Mouse (Mus musculus): ENCODE results near the gene Abcc12.

Abcc12 gene

DNA sequence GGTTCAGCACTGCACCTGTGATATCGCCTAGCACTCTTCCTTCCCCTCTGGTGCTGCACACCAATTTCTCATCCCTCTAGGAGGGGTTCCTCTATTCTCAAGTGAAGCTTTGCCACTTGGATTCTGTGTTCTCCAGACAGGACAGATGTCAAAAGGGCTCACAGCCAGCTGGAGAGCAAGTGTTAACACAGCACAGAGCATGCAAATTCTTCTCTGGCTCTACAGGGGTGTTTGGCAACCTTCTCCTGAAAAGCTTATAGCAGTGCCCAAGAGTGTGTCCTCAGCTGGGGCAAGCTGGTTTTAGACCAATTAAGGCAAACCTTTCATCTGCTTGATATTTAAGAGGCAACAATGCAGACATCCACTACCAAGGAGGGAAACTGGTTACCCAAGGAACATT is 66.3 kb downstream of the Abcc12 start:
- in situ Hi-C loops (cut with MseI, MboI), result no loop called here

DNA sequence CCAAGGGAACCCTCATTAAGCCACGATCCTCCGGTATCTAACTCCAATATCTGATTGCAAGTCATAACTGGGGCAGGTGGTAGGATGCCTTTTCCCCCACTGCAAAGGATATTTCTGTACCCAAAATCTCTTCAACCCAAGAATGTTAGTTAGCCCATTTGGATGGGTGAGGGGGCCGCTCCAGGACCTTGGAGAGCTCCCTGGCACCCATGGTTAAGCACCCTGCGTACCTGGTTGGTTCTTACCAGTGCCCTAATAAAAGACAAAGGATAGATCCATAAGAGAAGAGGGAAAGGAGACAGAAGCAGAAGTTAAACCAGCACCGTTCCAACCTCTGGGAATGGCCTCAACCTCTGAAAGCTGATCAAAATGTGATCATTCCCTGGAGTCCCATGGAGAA is 67.6 kb downstream of the Abcc12 start:
- in situ Hi-C loops (cut with MseI, MboI), result no loop called here

DNA sequence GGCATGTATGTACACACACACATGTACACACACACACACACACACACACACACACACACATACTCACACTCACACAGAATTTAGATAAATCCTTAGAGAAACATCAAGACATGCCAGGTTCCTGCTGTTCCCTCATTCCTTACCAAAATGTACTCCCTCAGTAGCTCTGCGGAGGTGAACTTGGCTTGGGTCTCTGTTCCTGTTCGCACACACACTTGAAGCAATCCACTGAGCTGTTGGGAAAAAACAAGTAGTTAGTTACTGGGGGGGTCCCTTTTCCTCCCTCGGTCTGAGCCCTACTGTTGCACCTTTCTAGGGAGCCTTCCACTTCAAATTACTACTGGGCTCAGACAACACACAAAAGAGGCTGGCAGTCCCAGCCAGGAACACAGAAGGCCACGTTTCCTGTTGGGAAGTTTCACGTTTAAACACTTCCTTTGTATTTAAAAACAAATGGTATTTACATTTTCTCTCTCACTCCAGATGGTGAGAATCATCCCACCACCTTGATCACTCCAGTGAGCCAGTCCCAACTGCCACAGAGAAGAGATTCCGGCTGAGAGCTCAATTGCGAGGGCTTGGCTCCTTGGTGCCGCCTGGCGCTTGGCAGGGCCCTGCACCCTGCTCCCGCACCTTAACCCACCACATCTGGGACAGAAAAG is 68.2 kb downstream of the Abcc12 start:
- in situ Hi-C loops (cut with MseI, MboI), result no loop called here

DNA sequence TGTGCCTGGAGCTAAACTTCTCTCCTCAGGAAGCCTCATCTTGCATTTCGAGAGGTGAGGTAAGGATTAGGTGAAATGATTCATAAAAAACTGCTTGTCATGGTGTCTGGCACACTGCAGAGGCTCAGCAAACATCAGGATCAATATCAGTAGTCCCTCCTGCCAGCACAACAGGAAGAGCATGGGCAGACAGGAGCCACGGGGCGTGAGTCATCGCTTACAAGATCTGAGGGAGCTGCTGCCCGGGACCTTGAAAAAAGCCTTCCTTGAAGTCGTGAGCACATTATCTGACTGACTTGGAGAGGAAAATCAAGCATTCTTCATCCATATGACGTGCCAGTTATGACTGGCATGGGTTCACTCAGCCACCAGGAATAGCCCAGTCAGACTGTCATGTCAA is 79.1 kb downstream of the Abcc12 start:
- in situ Hi-C loops (cut with MseI, MboI), result no loop called here

DNA sequence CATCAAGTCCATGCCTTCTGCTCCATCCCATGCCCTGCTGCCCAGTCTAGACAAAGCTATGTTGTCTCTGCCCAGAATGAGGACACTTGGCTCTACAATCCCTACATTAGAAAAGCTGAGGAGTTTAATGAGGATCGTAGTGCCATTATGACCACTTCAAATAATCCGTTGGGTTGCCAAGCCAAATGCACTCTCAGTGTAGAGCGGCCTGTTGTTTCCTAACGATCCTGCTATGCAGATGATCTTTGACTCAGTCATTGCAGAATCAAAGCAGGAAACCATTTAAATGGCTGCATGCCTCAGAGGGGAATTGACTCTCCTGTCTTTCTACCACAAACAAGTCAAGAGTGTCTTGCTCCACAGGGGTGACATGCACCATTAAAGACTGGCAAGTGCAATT is 85.4 kb downstream of the Abcc12 start:
- in situ Hi-C loops (cut with MseI, MboI), result no loop called here

DNA sequence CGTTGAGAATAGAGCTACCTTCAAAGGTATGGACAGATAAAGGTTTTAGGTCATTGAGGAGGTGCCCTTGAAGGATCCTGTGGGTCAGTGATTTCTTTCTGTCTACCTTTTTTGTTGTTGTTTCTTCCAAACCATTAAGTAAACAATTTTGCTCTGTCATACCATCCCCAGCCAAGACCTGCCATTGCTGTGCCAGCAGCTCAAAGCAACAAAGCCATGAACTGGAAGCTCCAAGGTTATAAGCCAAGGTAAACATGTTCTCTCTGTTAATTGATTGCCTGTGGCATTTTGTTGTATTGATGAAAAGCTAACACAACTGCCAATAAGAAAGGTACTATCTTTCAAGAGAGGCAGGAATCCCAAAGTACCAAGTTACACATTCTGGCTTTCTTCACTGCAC is 86.6 kb downstream of the Abcc12 start:
- in situ Hi-C loops (cut with MseI, MboI), result no loop called here

DNA sequence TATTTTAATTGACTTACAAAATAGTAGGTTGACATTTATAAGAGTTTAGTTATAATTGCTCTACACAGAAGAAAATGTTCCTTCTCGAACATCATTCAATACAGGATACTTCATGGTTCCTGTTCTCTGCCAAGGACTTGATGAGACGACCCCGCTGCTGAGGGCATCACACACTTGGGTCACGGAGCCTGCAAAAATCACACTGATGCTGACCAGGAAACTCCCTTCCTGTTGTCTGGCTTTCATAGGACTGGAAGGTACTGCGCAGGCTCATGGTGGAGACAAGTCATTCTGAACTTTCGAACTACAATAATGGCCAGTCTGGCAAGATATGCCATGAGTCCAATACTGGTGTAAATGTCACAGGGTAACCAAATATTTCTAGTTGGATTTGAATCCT is 95.1 kb downstream of the Abcc12 start:
- in situ Hi-C loops (cut with MseI, MboI), result no loop called here

DNA sequence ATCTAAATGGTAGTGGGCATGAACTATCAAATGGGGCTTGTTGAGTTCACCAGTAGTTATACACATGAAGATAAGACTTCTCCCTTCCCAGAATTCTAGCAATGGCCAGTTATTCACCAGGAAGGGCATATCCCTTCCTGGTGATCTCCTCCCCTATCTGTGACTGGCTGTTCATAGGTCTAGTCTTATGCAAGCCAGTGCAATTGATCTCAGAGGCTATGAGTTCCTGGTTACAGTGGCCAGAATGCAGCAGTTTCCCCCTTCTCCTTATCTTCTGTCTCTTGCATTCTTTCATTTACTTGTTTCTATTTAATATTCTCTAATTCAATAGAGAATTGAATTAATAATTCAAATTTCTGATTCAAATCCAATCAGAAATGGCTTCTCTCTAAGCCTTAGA is 96.2 kb downstream of the Abcc12 start:
- in situ Hi-C loops (cut with MseI, MboI), result no loop called here

DNA sequence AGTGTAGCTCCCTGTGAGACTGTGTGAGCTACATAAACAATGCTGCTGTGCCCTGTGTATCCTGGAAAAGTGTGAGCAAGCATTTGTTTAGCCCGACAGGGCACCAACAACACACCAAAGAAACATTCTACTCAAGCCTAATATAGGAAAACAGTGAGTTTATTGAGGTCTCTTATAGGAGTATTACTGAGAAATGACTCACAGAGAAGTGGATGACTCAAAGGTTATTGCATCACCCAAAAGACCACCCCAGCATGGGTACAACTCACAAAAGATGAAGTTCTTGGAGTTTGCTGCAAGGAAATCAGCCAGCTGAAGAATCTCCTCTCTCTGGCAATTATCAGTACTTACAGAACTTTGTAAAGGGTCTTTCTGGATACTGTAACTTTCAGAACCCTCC is 98.4 kb downstream of the Abcc12 start:
- in situ Hi-C loops (cut with MseI, MboI), result no loop called here

DNA sequence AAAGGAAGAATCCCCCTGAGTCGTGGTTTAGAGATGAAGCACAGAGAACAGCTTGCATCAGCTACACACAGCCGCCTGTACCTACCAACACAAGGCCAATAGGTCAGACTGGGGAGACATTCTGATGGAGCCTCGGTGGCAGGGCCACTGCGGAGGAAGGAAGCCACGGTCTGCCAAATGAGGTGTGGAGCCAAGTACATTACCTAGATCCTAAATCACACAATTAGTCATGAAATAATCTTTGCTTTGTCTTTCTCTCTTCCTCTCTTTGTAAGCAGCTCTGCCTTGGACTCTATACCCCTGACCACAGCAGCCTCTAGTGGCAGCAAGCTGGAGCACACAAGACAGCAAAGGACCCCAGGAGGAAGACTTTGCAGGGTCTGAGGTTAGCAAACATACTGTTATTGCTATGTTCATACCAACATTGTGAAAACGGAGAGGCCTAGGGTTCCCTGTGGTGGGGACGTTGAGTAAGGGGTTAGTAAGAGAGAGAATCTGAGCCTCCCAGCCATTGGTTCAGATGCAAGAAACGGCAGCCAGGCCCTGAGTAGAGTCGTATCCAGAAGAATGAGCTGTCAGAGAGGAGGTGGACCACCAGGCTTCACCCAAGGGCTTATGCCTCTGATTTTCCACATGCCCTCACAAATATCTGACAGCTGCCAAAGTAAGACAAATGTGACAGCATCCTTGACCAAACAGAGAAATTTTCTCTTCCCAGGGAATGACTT is 104.6 kb downstream of the Abcc12 start:
- in situ Hi-C loops (cut with MseI, MboI), result no loop called here

DNA sequence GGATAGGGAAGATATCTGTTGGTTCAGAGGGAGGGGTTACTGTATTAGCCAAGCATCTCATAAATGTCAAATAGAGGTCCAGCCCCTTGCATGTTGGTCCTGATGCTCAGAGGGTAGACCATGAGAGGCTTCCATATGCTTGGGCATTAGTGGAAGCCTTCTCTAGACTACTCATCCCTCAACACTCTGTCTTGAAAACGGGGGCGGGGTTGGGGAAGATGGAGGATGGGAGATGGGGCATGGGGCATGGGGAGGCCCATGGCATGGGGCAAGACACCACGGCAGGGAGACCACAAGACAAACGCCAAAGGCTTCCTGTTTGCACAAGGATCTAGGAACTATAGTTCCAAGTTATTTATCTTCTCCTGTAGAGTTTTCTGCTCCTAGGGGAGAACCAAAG is 106.0 kb downstream of the Abcc12 start:
- in situ Hi-C loops (cut with MseI, MboI), result no loop called here

DNA sequence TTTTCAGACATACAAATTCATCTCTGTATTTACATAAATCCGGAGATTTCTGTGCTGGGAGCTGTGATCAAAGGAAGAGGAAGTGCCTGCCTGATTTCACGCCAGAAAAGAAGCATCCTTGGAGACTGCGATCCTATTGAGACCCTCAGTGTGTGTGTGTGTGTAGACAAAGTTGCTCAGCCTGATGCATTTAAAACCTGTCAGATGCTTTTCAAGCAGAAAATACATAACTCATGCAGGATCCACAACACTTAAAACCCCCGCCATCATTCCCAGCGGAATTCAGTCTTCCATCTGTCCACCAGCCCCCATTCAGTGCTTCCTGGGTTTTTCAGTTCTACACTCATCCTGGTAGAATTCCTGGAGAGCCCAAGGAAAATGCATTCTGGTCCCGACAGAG is 107.4 kb downstream of the Abcc12 start:
- in situ Hi-C loops (cut with MseI, MboI), result no loop called here

DNA sequence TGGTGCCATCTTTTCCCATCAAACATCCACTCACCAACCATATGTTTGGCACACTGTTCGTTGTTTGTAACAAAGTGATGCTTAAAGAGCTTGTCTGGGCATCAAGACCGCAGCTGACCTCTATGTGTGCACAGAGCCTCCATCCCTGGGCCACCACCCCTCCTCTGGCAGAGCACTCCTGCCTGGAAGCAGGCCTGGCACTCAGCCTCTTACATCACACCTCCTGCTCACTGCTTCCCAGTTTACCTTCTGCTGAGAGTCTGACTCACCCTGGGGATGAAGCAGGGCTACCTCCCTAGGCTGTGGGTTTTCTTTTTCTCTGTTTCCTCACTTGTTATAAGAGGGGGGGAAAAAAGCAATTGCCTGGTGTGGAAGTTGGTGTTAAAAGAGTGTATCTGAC is 109.8 kb downstream of the Abcc12 start:
- in situ Hi-C loops (cut with MseI, MboI), result no loop called here

DNA sequence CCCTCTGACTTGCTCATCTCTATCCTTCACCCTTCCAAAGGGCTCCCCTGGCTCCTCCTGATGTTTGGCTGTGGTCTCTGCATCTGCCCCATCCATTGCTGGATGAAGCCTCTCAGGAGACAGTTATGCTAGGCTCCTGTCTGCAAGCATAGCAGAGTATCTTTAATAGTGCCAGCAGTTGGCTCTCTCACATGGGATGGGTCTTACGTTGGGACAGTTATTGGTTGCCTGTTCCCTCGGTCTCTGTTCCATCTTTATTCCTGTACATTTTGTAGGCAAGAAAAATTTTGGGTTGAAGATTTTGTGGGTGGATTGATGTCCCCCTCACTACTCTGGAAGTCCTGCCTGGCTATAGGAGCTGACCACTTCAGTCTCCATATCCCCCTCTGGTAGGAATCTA is 117.3 kb downstream of the Abcc12 start:
- in situ Hi-C loops (cut with MseI, MboI), result no loop called here

DNA sequence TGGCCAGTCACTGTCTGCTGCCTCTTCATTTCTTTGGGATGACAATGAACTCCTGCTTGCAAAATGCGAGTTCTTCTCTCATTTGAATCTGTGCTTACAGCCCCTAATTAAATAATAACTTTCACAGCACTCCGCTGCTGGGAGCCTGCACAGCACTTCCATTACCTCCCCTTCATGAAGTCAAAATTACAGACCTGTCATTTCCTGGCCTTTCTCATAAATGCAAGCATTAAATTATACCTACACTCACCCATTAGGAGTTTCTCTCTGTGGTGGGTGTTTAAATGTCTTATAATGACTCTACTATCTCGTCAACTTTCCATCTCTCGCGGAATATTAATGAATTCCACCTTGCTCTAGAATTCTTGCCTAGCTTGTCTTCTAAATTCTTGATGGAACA is 120.1 kb downstream of the Abcc12 start:
- in situ Hi-C loops (cut with MseI, MboI), result no loop called here

DNA sequence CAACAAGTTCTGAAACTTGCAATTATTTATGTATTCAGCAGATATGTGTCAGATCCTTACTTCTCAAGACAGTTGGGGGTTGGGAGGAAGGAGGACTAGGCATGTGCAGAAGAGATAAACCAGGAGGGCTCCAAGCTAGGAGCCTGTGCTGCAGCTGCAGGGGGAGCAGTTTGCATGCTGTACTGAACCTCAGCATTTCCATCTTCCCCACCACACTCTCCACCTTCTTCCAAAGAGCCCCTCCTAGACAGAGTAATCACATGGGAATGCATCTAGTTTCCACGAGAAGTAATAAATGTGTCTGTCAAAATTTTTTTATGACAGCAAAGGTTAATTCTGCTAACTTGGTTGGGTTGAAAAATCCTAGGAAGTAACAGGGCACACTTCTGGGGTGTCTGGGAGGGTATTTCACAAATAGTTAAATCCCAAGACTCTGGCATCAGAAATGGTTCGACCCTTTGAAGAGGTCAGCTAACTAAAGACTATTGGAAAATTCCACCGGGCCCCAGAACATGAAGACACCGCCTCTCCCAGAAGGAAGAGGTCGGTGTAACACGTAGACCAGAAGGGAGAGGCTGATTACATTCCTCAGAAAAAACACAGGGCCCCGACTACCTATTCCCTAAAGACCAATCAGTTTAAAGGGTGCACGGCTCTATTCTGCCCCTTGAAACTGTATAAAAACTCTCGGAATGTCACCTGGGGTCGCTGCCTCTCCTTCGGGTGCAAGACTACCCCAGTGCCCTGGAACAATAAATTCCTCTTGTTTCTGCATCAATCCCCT is 126.6 kb downstream of the Abcc12 start:
- in situ Hi-C loops (cut with MseI, MboI), result no loop called here

DNA sequence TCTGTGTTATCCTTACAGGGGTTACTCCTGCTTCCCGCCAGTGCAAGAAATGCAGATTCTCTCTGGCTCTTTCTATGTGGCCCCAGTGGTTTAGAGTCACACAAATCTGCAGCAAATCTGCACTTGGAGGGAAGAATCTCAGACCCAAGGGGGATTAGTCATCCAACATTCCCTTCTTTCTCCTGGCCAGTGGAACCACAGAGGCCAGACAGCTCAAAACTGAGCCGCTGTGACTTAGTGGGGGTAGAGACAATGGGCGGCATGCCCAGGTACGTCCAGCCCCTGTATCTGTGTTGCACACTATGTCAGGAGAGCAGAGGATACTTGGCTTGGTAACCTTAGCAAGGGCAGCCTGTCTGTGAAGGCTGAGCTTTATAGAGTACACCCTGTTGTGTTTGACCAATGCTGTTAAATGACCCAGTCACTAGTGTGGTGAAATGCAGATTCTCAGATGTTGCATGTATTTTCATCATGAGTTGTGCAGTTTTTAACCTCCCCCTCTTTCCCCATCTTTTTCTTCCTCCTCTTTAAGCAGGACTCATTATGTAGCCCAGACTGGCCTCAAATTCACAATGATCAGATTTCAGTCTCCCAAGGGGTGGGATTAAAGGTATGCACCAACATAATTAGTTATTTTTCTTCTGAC is 130.5 kb downstream of the Abcc12 start:
- in situ Hi-C loops (cut with MseI, MboI), result no loop called here

DNA sequence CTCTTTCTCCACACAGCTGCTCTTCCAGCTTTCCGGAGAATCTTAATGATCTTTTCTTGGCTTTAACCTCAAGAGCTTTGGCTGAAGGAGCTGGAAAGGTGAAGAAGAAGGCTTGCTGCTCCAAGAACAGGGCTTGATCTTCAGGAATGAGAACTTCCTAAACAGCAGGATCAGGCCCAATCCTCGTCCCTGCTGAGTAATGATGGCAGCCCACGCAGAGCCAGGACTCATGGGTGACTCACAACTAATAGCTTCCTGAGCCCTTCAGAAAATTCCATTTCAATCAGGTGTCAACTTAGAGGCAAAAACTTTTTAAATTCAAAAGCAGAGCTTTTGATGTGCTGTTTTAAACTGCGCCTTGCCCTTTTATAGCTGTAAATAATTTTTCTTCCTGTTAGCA is 135.0 kb downstream of the Abcc12 start:
- in situ Hi-C loops (cut with MseI, MboI), result no loop called here

DNA sequence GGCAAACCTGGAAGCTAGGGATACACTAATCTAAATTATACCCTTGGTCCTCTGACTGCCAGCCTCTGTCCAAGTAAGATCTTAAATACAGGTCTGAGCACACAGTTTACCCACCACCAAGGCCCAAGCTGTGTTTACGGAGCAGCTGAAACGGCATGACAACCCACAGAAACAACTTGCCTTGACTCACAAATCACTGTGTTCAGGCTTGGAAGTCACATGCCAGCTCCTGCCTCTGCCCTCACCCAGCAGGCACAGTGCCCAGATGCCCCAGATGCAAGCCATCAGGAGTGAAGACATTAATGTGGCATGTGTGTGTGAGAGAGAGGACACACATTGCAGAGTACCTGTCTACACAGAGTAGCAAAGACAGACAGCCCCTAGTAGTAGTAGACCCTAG is 136.7 kb downstream of the Abcc12 start:
- in situ Hi-C loops (cut with MseI, MboI), result no loop called here

DNA sequence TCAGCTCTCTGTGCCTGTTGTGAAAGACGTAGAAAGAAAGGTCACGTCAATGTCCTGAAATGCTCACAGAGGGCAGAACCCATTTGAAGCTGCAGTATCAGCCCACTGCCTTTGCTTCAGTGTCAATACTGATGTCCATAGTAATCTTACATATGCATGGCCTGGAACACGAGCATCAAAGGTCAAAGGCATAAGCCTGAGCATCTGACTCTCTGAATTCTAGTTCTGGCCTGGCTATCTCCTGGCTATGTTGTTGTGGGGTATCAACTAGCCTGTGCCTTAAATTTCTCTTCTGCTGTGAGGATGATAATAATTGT is 141.5 kb downstream of the Abcc12 start:
- in situ Hi-C loops (cut with MseI, MboI), result no loop called here

DNA sequence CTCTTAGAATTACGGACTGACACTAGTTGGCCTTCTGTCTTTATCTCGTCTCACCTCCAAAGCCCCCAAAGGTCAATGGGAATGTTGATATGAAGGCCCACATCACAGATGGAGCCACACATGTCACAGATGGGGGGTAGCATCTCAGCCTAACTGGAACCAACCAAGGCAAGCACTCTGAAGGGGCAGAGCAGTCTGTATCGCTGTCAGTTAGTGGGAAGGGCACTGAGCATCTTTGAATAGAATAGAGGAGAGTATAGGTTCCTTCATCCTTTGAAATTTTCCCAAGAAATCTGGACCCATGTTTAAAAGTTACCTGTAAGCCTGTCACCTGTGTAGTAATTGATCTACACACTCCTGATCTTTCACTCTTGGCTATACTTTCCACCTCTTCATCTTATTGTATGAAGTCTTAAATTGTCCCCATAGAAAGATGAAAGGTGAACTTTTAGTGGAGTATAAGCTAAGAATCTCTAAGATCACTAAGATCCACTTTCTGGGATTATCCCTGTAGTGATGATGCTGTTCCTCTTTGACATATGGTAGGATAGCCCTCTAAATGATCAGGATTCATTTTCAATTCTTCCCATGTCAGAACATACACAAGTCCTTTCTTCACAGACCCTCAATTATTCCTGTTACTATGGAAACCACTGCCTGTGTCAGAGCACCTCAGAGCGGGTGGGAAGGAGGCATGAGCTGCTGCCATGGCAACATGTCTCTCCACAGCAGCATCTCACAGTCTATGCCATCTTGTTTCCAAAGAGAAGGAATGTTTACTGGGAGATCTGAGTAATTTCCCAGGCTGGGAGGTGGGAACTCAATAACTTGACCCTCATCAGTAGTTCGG is 142.1 kb downstream of the Abcc12 start:
- in situ Hi-C loops (cut with MseI, MboI), result no loop called here

DNA sequence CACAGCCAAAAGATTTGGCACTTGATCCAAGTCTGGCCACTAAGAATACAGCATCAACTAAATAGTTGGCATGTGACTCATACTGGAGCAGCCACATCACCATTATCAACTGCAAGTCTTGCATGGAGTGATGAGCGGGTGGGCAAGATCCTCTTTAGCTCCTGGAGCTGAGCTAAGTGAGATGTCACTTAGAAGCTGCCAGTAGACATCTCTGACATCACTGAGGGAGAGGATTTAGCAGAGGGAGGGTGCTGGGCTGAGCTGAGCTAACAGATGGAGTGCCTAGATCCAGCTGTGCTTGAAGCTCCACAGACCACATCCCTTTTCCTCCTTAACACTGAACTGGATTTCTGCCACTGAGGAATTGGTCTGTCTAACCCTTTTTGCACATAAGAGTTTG is 143.1 kb downstream of the Abcc12 start:
- in situ Hi-C loops (cut with MseI, MboI), result no loop called here
